Mouse (Mus musculus) limb, embryonic 15.5 days (tissue): Measurements from ENCODE around the gene Necab2. TPM values are rescaled to one million over a fixed set of nuclear protein-coding genes. Genes with fewer than 3 reads are reported as not detected.

ENCODE experiments used
- ATAC-seq: fragments of 200-750 bp; cut with Nextera tagmentation; 2 replicates; pipeline ENCODE4 v1.8.0; 2017; ENCODE audit warnings: low read depth, moderate TSS enrichment; ENCODE audit not compliant: insufficient number of reproducible peaks, low FRiP score, low TSS enrichment
- H3K27ac ChIP-seq: fragments of 300-500 bp; sonication (generic); 2 replicates; pipeline ENCODE4 v1.5.1; 2015; ENCODE audit warnings: moderate library complexity, mild to moderate bottlenecking, inconsistent platforms
- H3K27me3 ChIP-seq: fragments of 300-500 bp; sonication (generic); 2 replicates; pipeline ENCODE4 v1.6.1; 2015; ENCODE audit warnings: inconsistent platforms
- H3K36me3 ChIP-seq: fragments of 300-500 bp; sonication (generic); 2 replicates; pipeline ENCODE4 v1.6.1; 2015; ENCODE audit warnings: inconsistent platforms
- H3K4me1 ChIP-seq: fragments of 300-500 bp; sonication (generic); 2 replicates; pipeline ENCODE4 v1.6.1; 2015; ENCODE audit warnings: inconsistent platforms
- H3K4me2 ChIP-seq: fragments of 300-500 bp; sonication (generic); 2 replicates; pipeline ENCODE4 v1.6.1; 2015; ENCODE audit warnings: mild to moderate bottlenecking, inconsistent platforms
- H3K4me3 ChIP-seq: fragments of 300-500 bp; sonication (generic); 2 replicates; pipeline ENCODE4 v1.5.1; 2015; ENCODE audit warnings: mild to moderate bottlenecking, inconsistent platforms
- H3K9ac ChIP-seq: fragments of 300-500 bp; sonication (generic); 2 replicates; pipeline ENCODE4 v1.6.1; 2015; ENCODE audit warnings: inconsistent platforms
- H3K9me3 ChIP-seq: fragments of 300-500 bp; sonication (generic); 2 replicates; pipeline ENCODE4 v1.6.1; 2016; ENCODE audit warnings: inconsistent platforms
- WGBS: fragments of 180-500 bp; shearing (Covaris S2); methylation state at CpG from one replicate; pipeline ENCODE4 v1.1.7; 2015; 5-methylcytosine and 5-hydroxymethylcytosine counted together
- polyA plus RNA-seq: library from polyadenylated mRNA; unstranded; fragments of >200 nt; fragmentation: Nextera tagmentation; extraction: Ambion mirVana; gene quantifications from 2 replicates; pipeline ENCODE4 v1.2.1, GENCODE M21; 2015

The Necab2 gene
- polyA plus RNA-seq, 1 experiment from 2014 or later: 1.1 TPM

DNA sequence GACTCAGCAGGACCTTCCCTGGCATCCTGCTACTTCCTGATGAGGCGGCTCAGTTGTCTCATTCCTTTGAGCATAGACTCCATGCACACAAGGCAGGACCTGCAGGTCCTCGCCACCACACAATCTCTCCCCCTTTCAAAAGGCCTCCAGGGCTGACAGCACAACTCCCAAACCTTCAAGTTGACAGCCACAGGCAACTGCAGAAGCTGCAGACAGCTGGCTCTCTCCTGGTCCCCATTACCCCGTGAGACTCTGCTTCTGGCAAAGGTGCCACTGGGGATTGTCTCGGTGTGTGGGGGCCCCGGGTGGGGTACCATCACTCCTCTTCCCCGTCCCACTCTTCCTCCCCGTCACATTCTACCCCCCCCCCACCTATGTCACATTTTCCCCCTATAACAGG lies 26.2 kb upstream of the Necab2 start:
- H3K4me2 ChIP-seq: no peak overlapping the region
- H3K27ac ChIP-seq: no peak overlapping the region
- ATAC-seq: no peak
- no peaks in the 10 kb centered on the region for H3K9me3 ChIP-seq
- H3K4me3 ChIP-seq: no peak overlapping the region
- 69% methylated on average over 7 of the region's 7 CpGs for WGBS
- peaks cover 7% of the 10 kb centered on the region; the same call in 1 of the 2 replicates for H3K27me3 ChIP-seq
- H3K4me1 ChIP-seq: peaks cover 38% of the 10 kb centered on the region
- H3K9ac ChIP-seq: no peak overlapping the region
- no peaks in the 10 kb centered on the region for H3K36me3 ChIP-seq

DNA sequence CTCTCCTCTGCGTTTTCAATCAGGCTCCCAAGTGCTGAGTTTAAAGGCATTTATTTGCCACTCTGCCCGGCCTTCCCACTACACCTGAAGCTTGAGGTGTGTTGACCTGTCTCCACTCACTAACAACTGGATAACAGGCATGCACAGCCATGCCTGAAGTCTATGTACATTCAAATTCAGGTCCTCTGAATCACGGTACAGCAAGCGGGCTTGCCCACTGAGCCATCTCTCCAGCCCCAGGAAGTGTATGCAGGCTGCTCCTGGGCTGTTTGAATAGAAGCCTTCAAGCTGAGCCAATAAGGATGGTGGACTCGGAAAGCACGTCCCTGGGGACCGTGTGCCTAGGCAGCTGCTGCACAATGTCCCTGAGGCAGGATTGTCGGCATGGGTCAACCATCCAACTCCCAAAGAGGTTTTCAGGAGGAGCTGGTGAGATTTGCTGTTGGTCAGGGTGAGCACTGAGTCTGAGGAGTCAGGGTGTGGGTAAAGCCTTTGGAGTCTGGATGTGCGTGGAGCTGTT lies 24.9 kb upstream of the Necab2 start:
- H3K4me1 ChIP-seq: peaks cover 38% of the 10 kb centered on the region
- no peaks in the 10 kb centered on the region for H3K9me3 ChIP-seq
- H3K4me2 ChIP-seq: no peak overlapping the region
- ATAC-seq: no peak
- H3K27me3 ChIP-seq: no peaks in the 10 kb centered on the region
- no peak overlapping the region for H3K9ac ChIP-seq
- H3K27ac ChIP-seq: no peak overlapping the region; the same call in 1 of the 2 replicates
- H3K36me3 ChIP-seq: no peaks in the 10 kb centered on the region
- WGBS: 56% methylated on average over 9 of the region's 9 CpGs
- no peak overlapping the region for H3K4me3 ChIP-seq

DNA sequence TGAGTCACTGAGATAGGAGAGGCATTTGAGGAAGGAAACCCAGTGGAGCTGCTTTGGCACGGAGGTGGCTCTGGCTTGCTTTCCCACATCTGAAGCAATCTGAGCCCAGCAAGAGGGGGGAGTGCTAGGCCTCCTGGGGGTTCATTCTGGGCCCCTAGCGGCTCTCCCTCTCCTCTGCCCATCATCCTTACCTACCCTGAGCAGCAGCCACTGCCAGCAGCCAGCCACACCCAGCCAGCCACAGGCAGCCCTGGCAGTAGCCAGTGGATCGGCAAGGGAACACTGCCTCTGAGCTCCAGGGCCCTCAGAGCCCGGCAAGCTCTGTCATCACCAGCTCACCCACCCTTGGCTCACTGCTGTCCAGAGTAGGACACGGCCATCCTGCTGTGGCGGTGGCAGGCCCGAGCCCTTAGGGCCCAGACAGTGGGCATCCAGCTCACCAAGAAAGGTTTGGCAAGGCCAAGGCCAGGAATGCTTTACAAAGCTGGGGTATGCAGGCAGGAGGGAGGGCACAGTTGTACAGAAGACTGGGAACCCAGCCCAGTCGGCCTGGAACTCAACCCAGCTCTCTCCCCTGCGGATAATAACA lies 24.3 kb upstream of the Necab2 start:
- no peaks in the 10 kb centered on the region for H3K9me3 ChIP-seq
- H3K27ac ChIP-seq: peak overlapping the region; percentile 71
- no peak overlapping the region for H3K4me2 ChIP-seq
- ATAC-seq: no peak
- H3K9ac ChIP-seq: 0 out of 2 replicates have a peak overlapping the region, but pooled peaks have one; percentile 18
- no peaks in the 10 kb centered on the region for H3K36me3 ChIP-seq
- 41% methylated on average over 9 of the region's 9 CpGs for WGBS
- H3K4me3 ChIP-seq: no peak overlapping the region
- peaks cover 38% of the 10 kb centered on the region for H3K4me1 ChIP-seq
- H3K27me3 ChIP-seq: no peaks in the 10 kb centered on the region

DNA sequence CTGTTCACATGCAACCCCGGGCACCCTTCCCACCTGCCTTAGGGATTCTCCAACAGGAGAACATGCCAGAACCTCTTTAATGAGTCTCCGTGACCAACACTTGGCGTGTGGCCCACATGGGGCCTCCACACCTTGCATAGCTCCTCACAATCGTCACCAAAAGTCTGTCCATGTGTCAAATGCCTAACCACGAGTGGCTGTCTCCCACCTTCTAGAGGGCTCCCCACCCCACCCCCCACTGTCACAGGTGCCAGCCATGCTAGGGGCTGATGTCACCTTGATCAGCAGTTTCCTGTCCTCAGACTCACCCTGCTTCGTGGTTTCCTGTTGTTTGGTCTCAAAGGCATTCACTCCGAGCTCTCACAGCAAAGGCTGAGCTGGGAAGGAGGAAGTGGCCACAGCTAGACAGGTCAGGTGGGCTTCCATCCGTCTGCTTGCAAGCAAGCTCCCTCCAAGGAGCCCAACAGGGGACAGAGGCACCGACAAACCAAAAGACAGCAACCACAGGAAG lies 22.8 kb upstream of the Necab2 start:
- ATAC-seq: no peak
- Histone ChIP-seq H3K27ac (0 out of 2 replicates have a peak overlapping the region, but pooled peaks have one; percentile 38), H3K36me3 (no peaks in the 10 kb centered on the region), H3K4me2 (no peak overlapping the region), H3K27me3 (no peaks in the 10 kb centered on the region), H3K4me3 (no peak overlapping the region), H3K9ac (no peak overlapping the region), H3K9me3 (no peaks in the 10 kb centered on the region), H3K4me1 (peaks cover 44% of the 10 kb centered on the region)
- WGBS: 34% methylated on average over 9 of the region's 9 CpGs

DNA sequence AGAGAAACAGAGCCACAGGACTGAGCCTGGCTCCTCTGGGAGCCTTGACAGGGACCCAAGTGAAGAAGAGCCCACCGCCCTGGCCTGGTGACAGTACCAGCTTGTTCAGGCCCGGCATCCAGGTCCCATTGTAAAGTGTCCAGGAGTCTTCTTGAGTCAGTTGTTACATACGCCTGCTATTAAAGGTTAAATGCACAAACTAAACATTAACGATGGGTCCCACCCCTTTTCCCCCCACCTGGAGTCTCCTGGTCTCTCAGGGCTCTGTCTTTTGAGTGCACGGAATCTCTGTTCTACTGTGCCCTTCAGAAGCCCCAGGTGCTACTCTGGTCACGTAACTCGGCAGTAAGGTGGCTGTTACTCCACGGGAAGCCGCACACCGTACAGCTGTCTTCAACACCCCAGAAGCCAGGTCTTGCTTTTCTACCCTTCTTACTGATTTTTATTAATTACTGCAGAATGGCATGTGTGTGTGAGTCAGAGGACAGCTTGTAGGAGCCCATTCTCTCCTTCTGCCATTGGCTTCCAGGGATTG lies 22.3 kb upstream of the Necab2 start:
- ATAC-seq: no peak
- Histone ChIP-seq H3K4me3 (no peak overlapping the region), H3K4me1 (peaks cover 38% of the 10 kb centered on the region), H3K36me3 (no peaks in the 10 kb centered on the region), H3K9ac (no peak overlapping the region), H3K27ac (no peak overlapping the region), H3K9me3 (no peaks in the 10 kb centered on the region), H3K27me3 (no peaks in the 10 kb centered on the region), H3K4me2 (no peak overlapping the region)
- WGBS: 71% methylated on average over 10 of the region's 10 CpGs

DNA sequence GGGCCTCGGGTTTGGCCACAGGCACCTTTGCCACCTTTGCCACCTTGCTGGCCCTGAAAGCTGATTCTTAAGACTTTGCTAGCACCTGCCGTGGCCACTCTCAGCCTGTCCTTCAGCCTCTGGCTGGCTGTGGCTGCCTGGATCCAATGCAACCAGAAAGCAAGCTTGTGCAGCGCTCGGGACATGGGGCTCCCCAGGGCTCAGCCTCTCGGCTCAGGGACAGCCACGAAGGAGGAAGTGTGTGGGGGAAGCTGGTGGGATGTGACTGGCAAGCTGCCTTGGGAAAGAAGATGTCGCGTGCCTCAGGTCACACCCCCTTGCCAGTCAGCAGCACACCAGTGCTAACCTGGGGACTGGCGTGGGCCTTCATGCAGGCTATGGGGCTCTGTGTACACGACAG lies 21.8 kb upstream of the Necab2 start:
- 70% methylated on average over 10 of the region's 10 CpGs for WGBS
- Histone ChIP-seq H3K27me3 (no peaks in the 10 kb centered on the region), H3K36me3 (no peaks in the 10 kb centered on the region), H3K4me3 (no peak overlapping the region), H3K9ac (no peak overlapping the region), H3K4me1 (peaks cover 40% of the 10 kb centered on the region), H3K9me3 (no peaks in the 10 kb centered on the region), H3K4me2 (no peak overlapping the region), H3K27ac (0 out of 2 replicates have a peak overlapping the region, but pooled peaks have one; percentile 22)
- no peak for ATAC-seq

DNA sequence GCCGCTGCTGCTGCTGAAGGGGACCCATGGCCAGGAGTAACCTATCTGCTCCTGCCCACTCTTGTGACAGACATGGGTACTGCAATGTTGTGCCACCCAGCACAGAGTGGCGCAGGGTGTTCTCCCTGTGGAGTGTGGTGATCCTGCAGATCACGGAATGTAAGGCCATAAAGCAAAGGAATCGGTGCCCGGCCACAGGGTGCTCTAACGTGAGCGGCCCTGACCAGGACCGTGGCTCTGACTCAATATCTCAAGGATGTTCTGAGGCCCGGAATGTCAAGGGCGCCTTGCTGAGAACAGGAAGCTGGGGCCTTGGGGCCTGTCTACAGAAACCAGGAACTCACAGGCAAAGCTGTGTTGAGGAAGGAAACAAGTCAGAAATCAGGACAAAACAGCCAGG lies 21.0 kb upstream of the Necab2 start:
- no peak for ATAC-seq
- H3K4me3 ChIP-seq: no peak overlapping the region
- 79% methylated on average over 10 of the region's 10 CpGs for whole genome bisulfite sequencing
- H3K27me3 ChIP-seq: no peaks in the 10 kb centered on the region
- H3K4me1 ChIP-seq: peaks cover 38% of the 10 kb centered on the region
- no peaks in the 10 kb centered on the region for H3K36me3 ChIP-seq
- H3K9ac ChIP-seq: no peak overlapping the region
- H3K4me2 ChIP-seq: no peak overlapping the region
- no peaks in the 10 kb centered on the region for H3K9me3 ChIP-seq
- H3K27ac ChIP-seq: peak overlapping the region; percentile 38

DNA sequence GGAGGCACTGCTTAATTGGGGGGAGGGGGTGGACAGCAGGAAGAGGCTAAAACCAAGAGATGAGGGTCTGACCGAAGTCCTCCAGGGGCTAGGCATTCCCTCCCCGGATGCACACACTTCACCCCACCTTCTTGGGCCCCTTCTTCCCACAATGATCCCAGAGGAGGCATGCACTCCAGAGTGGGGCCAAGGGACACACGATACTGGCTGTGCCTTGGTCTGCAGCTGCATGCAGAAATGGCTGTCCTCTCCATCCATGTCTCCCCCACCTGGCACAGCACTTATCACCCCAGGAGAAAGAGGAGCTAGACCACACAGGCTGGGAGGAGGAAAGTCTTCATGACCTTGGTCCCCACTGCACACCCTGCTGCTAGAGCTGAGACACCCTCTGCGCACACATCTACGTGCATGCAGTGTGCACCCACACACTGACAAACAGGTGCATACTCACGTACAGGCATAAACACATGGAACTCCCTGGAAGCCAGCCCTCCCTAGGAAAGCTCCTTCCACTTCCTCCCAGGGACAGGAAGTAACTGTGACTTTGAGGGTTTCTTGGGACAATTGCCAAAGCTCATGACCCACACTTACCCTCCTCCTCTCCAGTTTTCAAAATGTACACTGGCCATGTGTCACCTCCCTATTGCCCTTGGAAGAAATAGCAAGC lies 20.3 kb upstream of the Necab2 start:
- no peaks in the 10 kb centered on the region for H3K9me3 ChIP-seq
- H3K9ac ChIP-seq: no peak overlapping the region
- H3K36me3 ChIP-seq: no peaks in the 10 kb centered on the region
- H3K27me3 ChIP-seq: no peaks in the 10 kb centered on the region
- H3K4me1 ChIP-seq: peaks cover 34% of the 10 kb centered on the region
- 77% methylated on average over 6 of the region's 6 CpGs for WGBS
- H3K4me2 ChIP-seq: no peak overlapping the region
- no peak for ATAC-seq
- H3K27ac ChIP-seq: peak overlapping the region; percentile 57
- H3K4me3 ChIP-seq: no peak overlapping the region

DNA sequence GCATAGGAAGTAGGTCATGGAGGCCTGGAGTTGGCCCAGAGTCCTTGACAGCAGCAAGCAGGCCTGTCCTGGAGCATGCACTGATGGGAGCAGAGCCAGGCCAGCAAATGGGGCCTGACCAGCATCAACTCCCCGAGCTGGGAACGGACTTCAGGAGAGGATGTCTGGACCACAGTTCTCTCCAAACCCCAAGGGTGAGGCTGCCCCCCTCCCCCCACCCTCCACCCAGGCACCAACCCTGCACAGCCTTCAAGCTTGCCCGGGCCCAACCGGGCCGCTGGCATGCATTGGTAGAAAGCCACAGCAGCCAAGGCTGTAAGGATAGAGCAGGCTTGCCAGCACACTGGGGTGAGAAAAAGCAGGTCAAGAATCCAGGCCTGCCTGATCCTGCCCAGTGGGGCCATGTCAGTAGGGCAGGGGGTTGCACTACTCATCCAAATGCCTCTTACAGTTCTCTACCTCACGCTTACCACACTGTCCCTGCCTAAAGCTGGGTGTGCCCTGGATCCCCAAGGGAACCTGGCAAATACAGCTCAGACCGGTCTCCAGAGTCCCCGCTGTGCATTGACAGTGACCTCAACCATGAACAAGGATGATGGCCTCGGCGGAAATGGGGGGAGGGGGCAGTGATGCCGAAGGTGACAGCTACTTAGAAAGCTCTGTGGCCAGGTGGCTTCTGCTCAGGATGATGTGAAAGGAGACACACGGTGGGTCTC lies 18.7 kb upstream of the Necab2 start:
- Histone ChIP-seq H3K36me3 (no peaks in the 10 kb centered on the region), H3K4me1 (peaks cover 18% of the 10 kb centered on the region), H3K27me3 (no peaks in the 10 kb centered on the region), H3K9ac (no peak overlapping the region), H3K27ac (no peak overlapping the region), H3K9me3 (no peaks in the 10 kb centered on the region), H3K4me2 (no peak overlapping the region), H3K4me3 (no peak overlapping the region)
- ATAC-seq: no peak
- 67% methylated on average over 12 of the region's 12 CpGs for WGBS

DNA sequence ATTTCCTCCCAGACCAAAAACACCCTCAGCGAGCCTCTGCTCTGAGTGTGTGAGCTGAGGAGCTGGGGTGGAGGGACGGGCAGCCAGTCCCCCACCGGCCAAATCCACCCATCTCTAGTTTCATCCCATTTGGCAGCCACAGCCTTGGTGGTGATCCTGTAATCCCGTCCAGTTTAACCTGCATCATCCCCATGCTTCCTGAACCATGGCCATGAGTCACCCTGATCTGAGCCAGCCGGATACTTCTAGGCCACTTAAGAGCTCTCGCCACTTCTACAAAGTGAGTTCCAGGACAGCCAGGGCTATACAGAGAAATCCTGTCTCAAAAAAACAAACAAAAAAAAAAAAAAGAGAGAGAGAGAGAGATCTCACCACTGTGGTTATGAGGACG lies 18.2 kb upstream of the Necab2 start:
- H3K27ac ChIP-seq: no peak overlapping the region
- no peak overlapping the region for H3K9ac ChIP-seq
- WGBS: 57% methylated on average over 7 of the region's 7 CpGs
- no peaks in the 10 kb centered on the region for H3K27me3 ChIP-seq
- peaks cover 17% of the 10 kb centered on the region for H3K4me1 ChIP-seq
- H3K4me3 ChIP-seq: no peak overlapping the region
- H3K9me3 ChIP-seq: no peaks in the 10 kb centered on the region
- no peaks in the 10 kb centered on the region for H3K36me3 ChIP-seq
- no peak overlapping the region for H3K4me2 ChIP-seq
- ATAC-seq: no peak

DNA sequence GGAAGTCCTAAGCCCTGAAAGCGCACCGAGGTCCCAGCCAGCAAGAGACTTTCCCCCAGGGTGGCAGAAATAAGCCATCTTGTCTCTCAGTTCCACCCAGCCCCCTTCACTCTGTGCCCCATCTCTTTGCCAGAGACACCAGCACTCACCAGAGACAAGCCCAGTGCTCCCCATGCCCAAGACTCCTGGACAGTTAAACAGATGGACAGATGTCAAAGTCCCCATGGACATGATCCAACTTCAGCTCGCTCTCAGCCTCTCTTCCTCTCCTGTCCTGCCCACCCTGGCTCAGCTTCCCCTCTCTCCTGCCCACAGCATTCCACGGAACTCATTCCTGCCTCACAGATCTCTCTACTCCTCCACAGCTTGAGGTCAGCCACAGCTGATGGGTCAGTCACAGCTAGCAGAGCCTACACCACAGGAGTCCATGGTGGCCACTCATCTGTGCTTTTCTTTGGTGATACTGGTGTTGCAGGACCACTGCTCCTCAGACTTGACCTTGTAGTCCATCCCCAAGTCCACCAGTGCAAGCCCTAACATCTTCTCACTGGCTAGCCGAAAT lies 17.7 kb upstream of the Necab2 start:
- no peaks in the 10 kb centered on the region for H3K9me3 ChIP-seq
- ATAC-seq: no peak
- no peak overlapping the region for H3K4me2 ChIP-seq
- H3K27me3 ChIP-seq: no peaks in the 10 kb centered on the region
- H3K4me1 ChIP-seq: peaks cover 12% of the 10 kb centered on the region
- H3K9ac ChIP-seq: no peak overlapping the region
- WGBS: 81% methylated on average over 5 of the region's 5 CpGs
- H3K4me3 ChIP-seq: no peak overlapping the region
- no peaks in the 10 kb centered on the region for H3K36me3 ChIP-seq
- no peak overlapping the region for H3K27ac ChIP-seq
